Mouse (Mus musculus) neural tube, embryonic 11.5 days (tissue): ENCODE measurements around the gene Usp11. TPM values are rescaled to one million over a fixed set of nuclear protein-coding genes. Genes with fewer than 3 reads are reported as not detected.
"Not testable (repeated sequence)": the region's sequence is repeated elsewhere in the genome, so short reads cannot be mapped to it uniquely, and the experiment has no call there.

Experiments
- ATAC-seq: fragments of 200-750 bp; cut with Nextera tagmentation; 2 replicates; pipeline ENCODE4 v1.8.0; 2017; ENCODE audit warnings: moderate number of reproducible peaks, mild to moderate bottlenecking, moderate TSS enrichment, moderate library complexity; ENCODE audit not compliant: insufficient read depth, low FRiP score, low TSS enrichment
- DNase-seq: peaks from one replicate; pipeline ENCODE4 v3.0.0-alpha.2; 2015; ENCODE audit warnings: low spot score
- H3K27ac ChIP-seq: fragments of 300-500 bp; sonication (generic); 2 replicates; pipeline ENCODE4 v1.5.1; 2014; ENCODE audit warnings: low read depth, mild to moderate bottlenecking, low read length
- H3K27me3 ChIP-seq: fragments of 300-500 bp; sonication (generic); 2 replicates; pipeline ENCODE4 v1.6.1; 2014; ENCODE audit warnings: mild to moderate bottlenecking, low read length, mixed read lengths; ENCODE audit not compliant: control insufficient read depth, insufficient read depth
- H3K36me3 ChIP-seq: fragments of 300-500 bp; sonication (generic); 2 replicates; pipeline ENCODE4 v1.6.1; 2014; ENCODE audit warnings: mild to moderate bottlenecking, low read length, moderate library complexity, mixed read lengths; ENCODE audit not compliant: control insufficient read depth, insufficient read depth
- H3K4me1 ChIP-seq: fragments of 300-500 bp; sonication (generic); 2 replicates; pipeline ENCODE4 v1.6.1; 2014; ENCODE audit warnings: low read length, mixed read lengths; ENCODE audit not compliant: control insufficient read depth, insufficient read depth
- H3K4me2 ChIP-seq: fragments of 300-500 bp; sonication (generic); 2 replicates; pipeline ENCODE4 v1.6.1; 2014; ENCODE audit warnings: low read depth, mild to moderate bottlenecking, moderate library complexity
- H3K4me3 ChIP-seq: fragments of 300-500 bp; sonication (generic); 2 replicates; pipeline ENCODE4 v1.5.1; 2014; ENCODE audit warnings: low read depth, low read length
- H3K9ac ChIP-seq: fragments of 300-500 bp; sonication (generic); 2 replicates; pipeline ENCODE4 v1.6.1; 2014; ENCODE audit warnings: mild to moderate bottlenecking, low read length
- H3K9me3 ChIP-seq: fragments of 300-500 bp; sonication (generic); 2 replicates; pipeline ENCODE4 v1.6.1; 2016; ENCODE audit warnings: low read length; ENCODE audit not compliant: control insufficient read depth
- WGBS: fragments of 180-500 bp; shearing (Covaris S2); extraction: QIAGEN DNeasy Blood & Tissue Kit; methylation state at CpG from one replicate; pipeline ENCODE4 v1.1.7; 2014; 5-methylcytosine and 5-hydroxymethylcytosine counted together
- polyA plus RNA-seq: library from polyadenylated mRNA; unstranded; fragments of >200 nt; fragmentation: Nextera tagmentation; extraction: Ambion mirVana; gene quantifications from 2 replicates; pipeline ENCODE4 v1.2.1, GENCODE M21; 2014

Gene Usp11
- polyA plus RNA-seq, 1 experiment from 2014 or later, result 95.5 TPM

GRCm38 (mm10) chrX:20688068-20688547 lies 15.6 kb upstream of the Usp11 start:
- DNase-seq, result peak; percentile 90
- no peaks in the 10 kb centered on the region for H3K27me3 ChIP-seq
- no peaks in the 10 kb centered on the region for H3K9me3 ChIP-seq
- WGBS, result 18% methylated on average over 32 of the region's 33 CpGs
- H3K4me3 ChIP-seq, result peak overlapping the region; percentile 65
- peak overlapping the region; percentile 89 for H3K27ac ChIP-seq
- peak; percentile 91 for ATAC-seq
- H3K4me2 ChIP-seq, result peak overlapping the region; percentile 57
- no peaks in the 10 kb centered on the region; the same call in 1 of the 2 replicates for H3K36me3 ChIP-seq
- peaks cover 4% of the 10 kb centered on the region; the same call in 1 of the 2 replicates for H3K4me1 ChIP-seq
- peak overlapping the region; percentile 83 for H3K9ac ChIP-seq

GRCm38 (mm10) chrX:20688615-20689014 lies 15.1 kb upstream of the Usp11 start:
- Histone ChIP-seq H3K36me3 (peaks cover under 1% of the 10 kb centered on the region; the same call in 1 of the 2 replicates), H3K4me2 (peak overlapping the region; percentile 57), H3K27me3 (no peaks in the 10 kb centered on the region), H3K4me3 (peak overlapping the region; percentile 65), H3K4me1 (peaks cover 4% of the 10 kb centered on the region; the same call in 1 of the 2 replicates), H3K27ac (peak overlapping the region; percentile 89), H3K9ac (peak overlapping the region; percentile 83), H3K9me3 (no peaks in the 10 kb centered on the region)
- DNase-seq (peak; percentile 74), ATAC-seq (peak; percentile 63)
- 4% methylated on average over 21 of the region's 35 CpGs for WGBS

DNA sequence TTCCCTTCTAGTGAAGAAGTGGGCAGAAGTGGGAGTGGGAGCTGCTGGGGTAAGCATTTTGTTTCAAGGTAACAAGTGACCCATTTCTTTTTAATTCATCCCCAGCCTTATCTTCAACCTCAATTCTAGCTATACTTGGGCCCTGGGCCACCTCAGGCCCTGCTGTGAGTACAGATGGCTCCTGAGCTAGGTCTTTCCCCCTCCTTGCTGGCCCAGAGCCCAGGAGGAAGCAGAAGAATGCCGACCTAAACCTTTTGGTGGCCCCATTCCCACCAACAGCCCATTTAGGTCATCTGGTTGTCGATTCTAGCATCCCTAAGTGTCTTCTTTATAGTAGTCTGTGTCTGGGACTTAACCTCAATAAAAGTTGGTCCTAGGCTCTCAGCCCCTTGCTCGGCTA lies 12.1 kb upstream of the Usp11 start:
- no peak overlapping the region for H3K27ac ChIP-seq
- DNase-seq (no peak), ATAC-seq (no peak)
- H3K27me3 ChIP-seq, result no peaks in the 10 kb centered on the region
- H3K4me1 ChIP-seq, result peaks cover 4% of the 10 kb centered on the region; the same call in 1 of the 2 replicates
- H3K4me3 ChIP-seq, result no peak overlapping the region
- no peaks in the 10 kb centered on the region for H3K9me3 ChIP-seq
- 88% methylated on average over 3 of the region's 3 CpGs for WGBS
- no peak overlapping the region for H3K9ac ChIP-seq
- peaks cover 4% of the 10 kb centered on the region; the same call in 1 of the 2 replicates for H3K36me3 ChIP-seq
- H3K4me2 ChIP-seq, result no peak overlapping the region

GRCm38 (mm10) chrX:20692616-20693015 lies 11.1 kb upstream of the Usp11 start:
- 62% methylated on average over 1 of the region's 1 CpGs for WGBS
- Histone ChIP-seq H3K27me3 (no peaks in the 10 kb centered on the region), H3K9me3 (no peaks in the 10 kb centered on the region), H3K4me2 (no peak overlapping the region), H3K4me1 (peaks cover 4% of the 10 kb centered on the region; the same call in 1 of the 2 replicates), H3K36me3 (peaks cover 4% of the 10 kb centered on the region; the same call in 1 of the 2 replicates), H3K4me3 (no peak overlapping the region), H3K27ac (no peak overlapping the region), H3K9ac (no peak overlapping the region)
- ATAC-seq (no peak), DNase-seq (no peak)

GRCm38 (mm10) chrX:20695842-20696241 lies 7.9 kb upstream of the Usp11 start:
- H3K36me3 ChIP-seq, result peaks cover 4% of the 10 kb centered on the region; the same call in 1 of the 2 replicates
- H3K27me3 ChIP-seq, result no peaks in the 10 kb centered on the region
- H3K4me3 ChIP-seq, result no peak overlapping the region
- ATAC-seq (no peak), DNase-seq (no peak)
- H3K9me3 ChIP-seq, result no peaks in the 10 kb centered on the region
- no peak overlapping the region for H3K4me2 ChIP-seq
- no peaks in the 10 kb centered on the region for H3K4me1 ChIP-seq
- H3K27ac ChIP-seq, result no peak overlapping the region
- H3K9ac ChIP-seq, result no peak overlapping the region
- WGBS, result 89% methylated on average over 4 of the region's 4 CpGs

GRCm38 (mm10) chrX:20704295-20705082 lies 783 bp downstream of the Usp11 start:
- H3K4me2 ChIP-seq, result peak overlapping the region; percentile 35
- peak overlapping the region; percentile 90 for H3K27ac ChIP-seq
- no peaks in the 10 kb centered on the region for H3K4me1 ChIP-seq
- no peaks in the 10 kb centered on the region for H3K9me3 ChIP-seq
- 11% methylated on average over 31 of the region's 32 CpGs for WGBS
- peak; percentile 90 for ATAC-seq
- H3K9ac ChIP-seq, result peak overlapping the region; percentile 69
- DNase-seq, result peak; percentile 83
- peak overlapping the region; percentile 59 for H3K4me3 ChIP-seq
- H3K36me3 ChIP-seq, result no peaks in the 10 kb centered on the region
- H3K27me3 ChIP-seq, result no peaks in the 10 kb centered on the region

GRCm38 (mm10) chrX:20705083-20705402 lies 1.3 kb downstream of the Usp11 start:
- H3K9me3 ChIP-seq, result no peaks in the 10 kb centered on the region
- no peak overlapping the region for H3K27ac ChIP-seq
- no peak overlapping the region for H3K9ac ChIP-seq
- 30% methylated on average over 3 of the region's 3 CpGs for WGBS
- DNase-seq (no peak), ATAC-seq (no peak)
- H3K27me3 ChIP-seq, result no peaks in the 10 kb centered on the region
- H3K4me2 ChIP-seq, result peak overlapping the region; percentile 35
- no peaks in the 10 kb centered on the region for H3K36me3 ChIP-seq
- no peaks in the 10 kb centered on the region for H3K4me1 ChIP-seq
- peak overlapping the region; percentile 59 for H3K4me3 ChIP-seq

GRCm38 (mm10) chrX:20728681-20729080 lies 25.0 kb downstream of the Usp11 start:
- DNase-seq, result no peak
- Histone ChIP-seq H3K4me3 (no peak overlapping the region), H3K4me2 (no peak overlapping the region), H3K9me3 (no peaks in the 10 kb centered on the region), H3K27ac (no peak overlapping the region), H3K27me3 (no peaks in the 10 kb centered on the region), H3K9ac (no peak overlapping the region), H3K36me3 (no peaks in the 10 kb centered on the region), H3K4me1 (no peaks in the 10 kb centered on the region)
- 74% methylated on average over 5 of the region's 5 CpGs for WGBS
- no peak for ATAC-seq

- not testable (repeated sequence) for H3K4me3 ChIP-seq, H3K9ac ChIP-seq, H3K36me3 ChIP-seq, H3K4me2 ChIP-seq, H3K4me1 ChIP-seq, DNase-seq, ATAC-seq, H3K9me3 ChIP-seq, H3K27ac ChIP-seq, H3K27me3 ChIP-seq
- WGBS, result 44% methylated on average over 10 of the region's 10 CpGs
These were observed 26.3 kb downstream of the Usp11 start for GRCm38 (mm10) chrX:20730048-20730447.
